Mouse (Mus musculus) stomach, postnatal 0 days (tissue): Measurements from ENCODE around the gene Phb.
A peak's percentile ranks its signal among the peaks of the same experiment; 100 is the strongest.

Experiments used
- CTCF ChIP-seq: IDR thresholded peaks from 2 replicates; pipeline ENCODE4 v1.5.1; 2016; ENCODE audit warnings: antibody characterized with exemption, low read depth, mild to moderate bottlenecking, moderate library complexity
- EP300 ChIP-seq: optimal IDR thresholded peaks from 2 replicates; pipeline ENCODE3; 2016; ENCODE audit warnings: antibody characterized with exemption

DNA sequence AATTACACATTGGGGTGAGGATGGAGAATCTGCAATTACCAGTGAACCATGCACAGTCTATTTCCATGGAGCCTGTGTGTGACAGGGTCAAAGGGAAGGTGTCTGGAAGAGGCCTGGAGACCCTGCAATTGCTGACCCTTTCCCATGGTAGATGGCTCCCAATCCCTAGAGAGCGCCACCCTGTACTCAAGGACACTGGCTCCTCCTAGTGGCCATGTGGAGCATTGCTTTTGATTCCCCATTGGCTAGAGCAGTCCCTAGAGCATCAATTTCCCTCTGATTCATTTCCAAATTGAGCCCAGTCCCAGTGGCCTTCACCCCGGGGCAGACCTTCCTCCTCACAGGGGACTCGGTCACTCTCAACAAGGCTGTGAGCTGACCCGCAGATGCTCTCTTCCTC lies 17.9 kb upstream of the Phb start:
- TF ChIP-seq CTCF (peak; percentile 96), EP300 (no peak)
